Mouse (Mus musculus) limb, embryonic 14.5 days (tissue): ENCODE measurements around the gene Gsta1. TPM values are rescaled to one million over a fixed set of nuclear protein-coding genes. Genes with fewer than 3 reads are reported as not detected.

ENCODE experiments used
- polyA plus RNA-seq, 2 experiments: library from polyadenylated mRNA; depleted of rRNA in 1 of 2; stranded (reverse) in 1 of 2; unstranded in 1 of 2; fragments of >200 nt; fragmentation: Nextera tagmentation in 1 of 2; extraction: Ambion mirVana in 1 of 2; gene quantifications; 2 replicates each; pipeline versions ENCODE4 v1.2.1 to v1.2.3; 2012 to 2014

The Gsta1 gene
- polyA plus RNA-seq, 2 experiments: 0.55 to 3.2 TPM

Other genes starting within 250 kb of the Gsta1 start
- gene Gcm1, start 178.7 kb upstream of the Gsta1 start, polyA plus RNA-seq (2012; rRNA removed): 0.03 and 0.05 TPM in 2 replicates
- gene Gcm1, start 178.7 kb upstream of the Gsta1 start, polyA plus RNA-seq (2014; fragmentation: Nextera tagmentation; extraction: Ambion mirVana): 0.11 TPM in 1 of 2 replicates, not detected in the other
- 61.4 and 65.6 TPM in 2 replicates for gene Fbxo9, start 121.6 kb upstream of the Gsta1 start, polyA plus RNA-seq (2012; rRNA removed)
- gene Fbxo9, start 121.6 kb upstream of the Gsta1 start, polyA plus RNA-seq (2014; fragmentation: Nextera tagmentation; extraction: Ambion mirVana): 43.6 and 44.2 TPM in 2 replicates
- 31.0 and 35.2 TPM in 2 replicates for gene Ick, start 121.5 kb upstream of the Gsta1 start, polyA plus RNA-seq (2012; rRNA removed)
- 25.4 and 29.3 TPM in 2 replicates for gene Ick, start 121.5 kb upstream of the Gsta1 start, polyA plus RNA-seq (2014; fragmentation: Nextera tagmentation; extraction: Ambion mirVana)
- 35.2 and 47.5 TPM in 2 replicates for gene Gsta4, start 47.9 kb upstream of the Gsta1 start, polyA plus RNA-seq (2012; rRNA removed)
- 68.2 and 76.4 TPM in 2 replicates for gene Gsta4, start 47.9 kb upstream of the Gsta1 start, polyA plus RNA-seq (2014; fragmentation: Nextera tagmentation; extraction: Ambion mirVana)
- 0.42 and 0.70 TPM in 2 replicates for gene Gm3776, start 26.5 kb downstream of the Gsta1 start, polyA plus RNA-seq (2012; rRNA removed)
- 1.5 and 2.6 TPM in 2 replicates for gene Gm3776, start 26.5 kb downstream of the Gsta1 start, polyA plus RNA-seq (2014; fragmentation: Nextera tagmentation; extraction: Ambion mirVana)
- gene Gm10639, start 59.3 kb downstream of the Gsta1 start, polyA plus RNA-seq (2012; rRNA removed): not detected in 2 replicates
- not detected in 2 replicates for gene Gm10639, start 59.3 kb downstream of the Gsta1 start, polyA plus RNA-seq (2014; fragmentation: Nextera tagmentation; extraction: Ambion mirVana)
- not detected in 2 replicates for gene Omt2a, start 84.1 kb downstream of the Gsta1 start, polyA plus RNA-seq (2012; rRNA removed)
- not detected in 2 replicates for gene Omt2a, start 84.1 kb downstream of the Gsta1 start, polyA plus RNA-seq (2014; fragmentation: Nextera tagmentation; extraction: Ambion mirVana)
- gene Omt2b, start 96.9 kb downstream of the Gsta1 start, polyA plus RNA-seq (2012; rRNA removed): not detected in 2 replicates
- gene Omt2b, start 96.9 kb downstream of the Gsta1 start, polyA plus RNA-seq (2014; fragmentation: Nextera tagmentation; extraction: Ambion mirVana): not detected in 2 replicates
- 1.2 and 3.0 TPM in 2 replicates for gene Gsta2, start 125.1 kb downstream of the Gsta1 start, polyA plus RNA-seq (2012; rRNA removed)
- gene Gsta2, start 125.1 kb downstream of the Gsta1 start, polyA plus RNA-seq (2014; fragmentation: Nextera tagmentation; extraction: Ambion mirVana): 4.6 and 7.8 TPM in 2 replicates
- gene Dppa5a, start 137.5 kb downstream of the Gsta1 start, polyA plus RNA-seq (2012; rRNA removed): 0.67 and 0.92 TPM in 2 replicates
- gene Dppa5a, start 137.5 kb downstream of the Gsta1 start, polyA plus RNA-seq (2014; fragmentation: Nextera tagmentation; extraction: Ambion mirVana): 0.70 and 0.76 TPM in 2 replicates
- gene Ooep, start 148.1 kb downstream of the Gsta1 start, polyA plus RNA-seq (2012; rRNA removed): 2.0 and 2.2 TPM in 2 replicates
- gene Ooep, start 148.1 kb downstream of the Gsta1 start, polyA plus RNA-seq (2014; fragmentation: Nextera tagmentation; extraction: Ambion mirVana): 3.6 TPM in 2 replicates
- 0.72 and 1.0 TPM in 2 replicates for gene Ddx43, start 165.1 kb downstream of the Gsta1 start, polyA plus RNA-seq (2012; rRNA removed)
- 0.26 and 0.43 TPM in 2 replicates for gene Ddx43, start 165.1 kb downstream of the Gsta1 start, polyA plus RNA-seq (2014; fragmentation: Nextera tagmentation; extraction: Ambion mirVana)
- 3.9 and 4.3 TPM in 2 replicates for gene Cgas, start 212.6 kb downstream of the Gsta1 start, polyA plus RNA-seq (2012; rRNA removed)
- gene Cgas, start 212.6 kb downstream of the Gsta1 start, polyA plus RNA-seq (2014; fragmentation: Nextera tagmentation; extraction: Ambion mirVana): 2.4 and 2.8 TPM in 2 replicates
- 19.2 and 20.3 TPM in 2 replicates for gene Mto1, start 217.6 kb downstream of the Gsta1 start, polyA plus RNA-seq (2012; rRNA removed)
- gene Mto1, start 217.6 kb downstream of the Gsta1 start, polyA plus RNA-seq (2014; fragmentation: Nextera tagmentation; extraction: Ambion mirVana): 22.7 and 23.3 TPM in 2 replicates
- gene Gm17324, start 218.1 kb downstream of the Gsta1 start, polyA plus RNA-seq (2012; rRNA removed): 0.15 and 0.18 TPM in 2 replicates
- gene Gm17324, start 218.1 kb downstream of the Gsta1 start, polyA plus RNA-seq (2014; fragmentation: Nextera tagmentation; extraction: Ambion mirVana): 0.39 and 0.83 TPM in 2 replicates